Mouse (Mus musculus): ENCODE results near the gene Acer1.
A peak's percentile ranks its signal among the peaks of the same experiment; 100 is the strongest.

Gene Acer1

DNA sequence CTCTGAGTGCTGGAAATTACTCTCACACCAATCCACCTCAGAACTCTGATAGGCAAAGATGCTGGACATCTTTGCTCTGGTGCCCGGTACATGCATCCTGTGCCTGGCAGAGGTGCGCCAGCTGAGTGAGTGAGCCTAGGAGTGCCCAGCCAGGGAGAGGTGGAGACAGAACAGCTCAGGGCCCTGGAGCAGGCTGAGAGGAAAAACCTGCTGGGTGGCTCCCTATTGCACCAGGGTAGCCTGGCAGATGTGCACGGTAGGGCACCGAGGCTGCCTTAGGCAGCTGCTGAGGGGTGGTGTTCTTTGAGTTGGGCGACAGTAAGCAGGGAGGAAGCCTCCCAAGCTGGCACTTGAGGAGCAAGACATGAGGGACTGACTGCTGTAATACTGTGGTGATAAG lies at the start of gene Acer1:
Gene Acer1 (minus strand): TSS at position 114 of the 400 bp plus-strand sequence.
- no peak for DNase-seq (ENCODE audit: low spot score)

- DNase-seq (ENCODE audit: low spot score) = no peak
These were observed 49.2 kb upstream of the Acer1 start, which contains the start of gene Khsrp for GRCm38 (mm10) chr17:57030931-57031660. Gene Khsrp, minus strand, starts transcription at chr17:57031522.

DNA sequence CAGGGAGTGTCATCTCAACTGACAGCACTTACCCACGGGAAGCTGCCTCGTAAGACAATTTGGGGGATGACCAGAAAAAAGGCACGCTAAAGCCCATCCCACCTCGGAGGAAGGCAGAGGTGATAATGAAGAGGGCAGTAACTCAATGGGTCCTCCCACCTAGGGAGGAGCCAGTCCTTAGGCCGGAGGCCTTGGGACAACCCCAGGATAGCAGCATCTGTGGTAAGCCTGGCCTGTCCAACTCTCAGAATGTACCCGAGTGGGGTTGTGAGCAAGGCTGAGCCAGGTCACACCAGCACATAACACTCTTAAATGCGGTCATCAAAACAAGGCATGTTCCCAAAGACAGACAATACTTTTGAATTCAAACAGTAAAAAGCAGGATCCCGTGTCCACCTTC lies 47.8 kb upstream of the Acer1 start:
- peak; percentile 65 for DNase-seq (ENCODE audit: low spot score)

DNA sequence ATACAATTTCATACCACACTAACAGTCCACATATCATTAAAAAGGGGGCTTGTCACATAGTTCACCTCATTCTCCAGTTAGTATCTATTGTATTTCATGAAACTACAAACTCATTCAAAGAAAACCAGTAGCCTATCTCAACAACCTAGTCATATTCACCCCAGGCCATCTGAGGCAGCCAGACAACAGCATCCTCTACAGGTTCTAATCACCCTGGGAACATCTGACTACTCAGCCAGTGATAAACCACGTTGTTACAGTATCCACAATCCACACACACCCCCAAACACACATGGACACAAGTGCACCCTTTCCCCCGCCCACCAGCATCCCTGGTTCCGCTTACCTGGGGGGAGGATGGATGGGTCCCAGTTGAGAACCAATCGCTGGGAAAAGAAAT lies 45.5 kb upstream of the Acer1 start:
- DNase-seq (ENCODE audit: low spot score) = peak; percentile 46

DNA sequence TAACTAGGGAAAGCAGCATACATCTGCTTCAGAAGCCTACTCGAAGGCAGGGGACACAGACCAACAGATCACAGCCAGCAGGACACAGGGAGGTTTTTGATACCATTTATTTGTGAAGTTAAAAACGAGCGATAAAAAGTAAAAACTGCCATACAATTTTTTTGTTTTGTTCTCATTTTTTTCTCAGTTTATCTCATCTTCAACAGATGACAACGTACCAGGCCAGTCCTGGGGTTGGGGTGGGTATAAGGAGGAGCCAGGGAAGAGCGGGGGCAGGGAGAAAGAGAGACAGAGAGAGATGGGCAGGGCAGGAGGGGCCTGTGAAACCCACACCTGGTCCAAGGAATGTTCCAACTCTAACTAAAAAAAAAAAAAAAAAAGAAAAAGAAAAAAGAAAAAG lies 39.0 kb upstream of the Acer1 start:
- no peak for DNase-seq (ENCODE audit: low spot score)

GRCm38 (mm10) chr17:57019693-57020092 lies 37.8 kb upstream of the Acer1 start:
- peak; percentile 74 for DNase-seq (ENCODE audit: low spot score)

- DNase-seq (ENCODE audit: low spot score) = peak; percentile 42
These were observed 30.4 kb upstream of the Acer1 start for GRCm38 (mm10) chr17:57012245-57012795.

DNA sequence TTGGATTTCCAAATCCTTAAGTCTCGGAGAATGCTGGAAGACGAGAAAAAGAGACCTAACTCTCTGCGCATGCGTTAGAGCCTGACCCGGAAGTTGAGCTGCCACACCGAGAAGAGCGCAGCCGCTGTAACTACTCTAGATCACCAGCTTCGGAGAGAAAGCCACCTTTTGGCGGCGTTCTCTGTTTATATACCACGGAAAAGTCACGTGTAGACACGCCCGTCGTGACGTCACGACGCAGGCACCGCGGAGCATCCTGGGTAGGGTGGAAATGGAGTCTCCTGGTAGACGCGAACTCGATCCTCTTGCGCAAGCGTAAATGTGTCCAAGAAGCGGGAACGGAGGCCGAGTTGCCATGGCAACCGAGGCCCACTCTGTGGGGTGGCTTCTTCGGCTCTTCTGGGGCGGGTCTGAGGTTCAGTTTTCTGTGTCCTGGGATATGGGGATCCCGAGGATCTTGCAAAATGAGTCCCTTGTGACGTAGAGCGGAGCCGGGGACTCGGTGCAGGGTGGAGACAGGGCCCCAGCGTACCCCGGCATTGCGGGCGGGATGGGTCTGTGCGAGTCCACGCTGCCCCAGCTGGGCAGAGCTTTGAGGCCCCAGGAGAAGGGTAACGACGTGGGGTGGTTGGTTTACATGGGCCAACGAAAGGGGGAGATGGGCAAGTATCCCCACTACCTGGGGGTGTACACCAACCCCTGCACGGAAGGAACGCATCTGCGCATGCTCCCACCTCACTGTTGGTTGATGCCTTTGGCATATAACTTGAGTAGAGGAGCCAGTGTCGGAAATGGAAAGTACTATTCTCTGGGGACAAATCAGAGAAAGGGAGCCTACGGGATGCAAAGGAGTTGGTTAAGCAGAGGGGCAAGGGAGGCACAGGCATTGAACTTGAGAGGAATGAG lies 29.6 kb upstream of the Acer1 start, which contains the start of the genes Gtf2f1 and Gm17949:
Gene Gtf2f1 (minus strand): TSS at position 53 of the 906 bp plus-strand sequence.
Gene Gm17949 (plus strand): TSS at position 234 of the 906 bp plus-strand sequence.
- DNase-seq (ENCODE audit: low spot score) = peak; percentile 98

GRCm38 (mm10) chr17:57010911-57011235 lies 28.9 kb upstream of the Acer1 start:
- DNase-seq (ENCODE audit: low spot score) = no peak

- no peak for DNase-seq (ENCODE audit: low spot score)
These were observed 25.4 kb upstream of the Acer1 start for GRCm38 (mm10) chr17:57007137-57007905.

GRCm38 (mm10) chr17:57003994-57004393 lies 22.1 kb upstream of the Acer1 start:
- peak; percentile 52 for DNase-seq (ENCODE audit: low spot score)

DNA sequence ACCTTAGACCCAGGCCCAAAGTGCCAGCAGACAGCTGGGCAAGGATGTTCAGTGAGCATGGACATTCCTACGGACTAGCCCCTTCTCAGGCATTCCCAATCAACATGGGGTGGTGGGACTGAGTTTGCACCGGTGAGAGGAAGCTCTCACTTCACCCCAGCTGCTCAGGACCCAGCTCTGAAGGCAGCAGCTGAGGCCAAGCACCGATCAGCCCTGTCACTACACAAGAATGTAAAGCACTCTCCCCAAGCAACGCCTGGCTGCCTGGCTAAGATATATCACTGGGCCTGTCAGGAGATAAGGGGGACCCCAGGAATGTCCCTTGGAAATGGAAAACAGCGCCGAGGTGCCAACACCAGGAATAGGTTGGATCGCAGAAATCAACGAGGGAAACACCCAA lies 19.3 kb upstream of the Acer1 start:
- no peak for DNase-seq (ENCODE audit: low spot score)

DNA sequence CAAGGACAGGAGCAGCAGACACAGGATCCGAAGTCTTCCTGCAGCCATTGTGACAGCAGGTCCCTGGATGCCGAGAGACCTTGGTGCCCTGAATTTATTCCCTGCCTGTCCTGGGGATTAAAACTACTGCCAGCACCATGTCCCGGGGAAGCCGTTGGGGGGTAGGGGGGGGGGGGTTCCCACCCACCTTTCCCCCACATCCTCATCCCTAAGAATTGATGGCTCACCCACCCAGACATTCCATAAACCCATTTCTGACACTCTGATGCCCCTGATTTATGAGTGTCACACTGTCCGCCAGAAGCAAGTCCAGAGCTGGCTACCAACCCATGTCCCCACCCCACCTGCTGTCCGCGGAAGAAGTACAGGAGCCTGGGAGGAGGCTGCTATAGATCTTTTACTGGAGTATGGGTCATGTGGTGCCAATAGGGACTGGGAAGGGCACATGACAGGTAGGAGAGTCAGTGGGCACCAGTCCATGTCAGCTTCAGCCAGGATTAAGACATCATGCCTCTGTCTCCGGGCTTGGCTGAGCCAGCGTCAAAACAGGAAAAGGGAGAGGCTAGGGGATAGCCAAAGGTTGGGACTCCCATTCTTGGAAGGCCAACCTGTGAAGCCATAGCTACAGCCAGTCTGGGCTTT lies 18.2 kb upstream of the Acer1 start, which contains the start of gene Pspn:
Gene Pspn (minus strand): TSS at position 51 of the 642 bp plus-strand sequence.
- no peak for DNase-seq (ENCODE audit: low spot score)

DNA sequence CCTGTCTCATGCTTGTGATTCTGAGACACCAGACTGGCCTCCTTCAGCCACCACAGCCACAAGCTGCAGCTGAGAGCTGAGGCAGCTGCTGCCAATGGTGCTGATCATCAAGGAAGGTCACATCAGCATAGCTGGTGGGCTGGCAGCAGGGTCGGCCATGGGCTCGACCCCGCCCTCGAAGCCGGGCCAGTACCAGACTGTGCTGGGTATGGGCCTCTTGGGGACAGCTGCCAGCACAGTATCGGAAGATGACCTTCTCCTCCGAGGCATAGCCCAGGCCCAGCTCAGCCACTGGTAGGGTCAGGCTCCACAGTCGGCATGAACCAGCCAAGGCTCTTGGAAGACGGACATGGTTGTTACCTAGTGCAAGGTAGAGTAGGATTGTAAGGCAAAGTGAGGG lies 17.5 kb upstream of the Acer1 start:
- no peak for DNase-seq (ENCODE audit: low spot score)

GRCm38 (mm10) chr17:56997029-56997667 lies 15.2 kb upstream of the Acer1 start, which contains the start of gene Alkbh7:
Gene Alkbh7, plus strand, starts transcription at chr17:56997339.
- peak; percentile 98 for DNase-seq (ENCODE audit: low spot score)

- no peak for DNase-seq (ENCODE audit: low spot score)
These were observed 14.6 kb upstream of the Acer1 start for GRCm38 (mm10) chr17:56996506-56996905.

GRCm38 (mm10) chr17:56995046-56995445 lies 13.1 kb upstream of the Acer1 start:
- DNase-seq (ENCODE audit: low spot score) = no peak

- DNase-seq (ENCODE audit: low spot score) = no peak
These were observed 9.0 kb upstream of the Acer1 start for GRCm38 (mm10) chr17:56990966-56991365.

DNA sequence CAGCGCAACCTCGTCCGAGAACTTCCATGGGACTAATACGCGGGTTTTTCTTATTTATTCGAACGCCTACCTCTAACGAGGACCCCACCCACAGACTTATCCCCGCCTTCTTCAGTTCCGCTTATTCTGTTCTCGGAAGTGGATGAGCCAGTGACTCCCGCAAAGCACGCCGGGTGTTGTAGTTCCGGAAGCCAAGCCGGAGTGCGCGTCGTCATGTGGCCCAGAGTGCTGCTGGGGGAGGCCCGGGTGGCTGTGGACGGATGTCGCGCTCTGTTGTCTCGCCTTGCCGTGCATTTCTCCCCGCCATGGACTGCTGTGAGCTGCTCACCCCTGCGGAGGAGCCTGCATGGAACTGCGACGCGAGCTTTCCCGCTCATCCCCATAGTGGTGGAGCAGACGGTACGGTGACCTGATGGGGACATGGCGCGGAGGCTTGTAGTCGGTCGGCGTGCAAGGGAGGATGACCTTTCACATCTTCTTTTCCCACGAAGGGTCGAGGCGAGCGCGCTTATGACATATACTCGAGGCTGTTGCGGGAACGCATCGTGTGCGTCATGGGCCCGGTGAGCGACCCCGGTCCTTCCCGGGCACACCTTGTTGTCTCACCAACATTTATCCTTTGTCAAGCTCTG lies 8.3 kb upstream of the Acer1 start, which contains the start of gene Clpp:
Gene Clpp (plus strand): TSS at position 191 of the 632 bp plus-strand sequence.
- peak; percentile 93 for DNase-seq (ENCODE audit: low spot score)

DNA sequence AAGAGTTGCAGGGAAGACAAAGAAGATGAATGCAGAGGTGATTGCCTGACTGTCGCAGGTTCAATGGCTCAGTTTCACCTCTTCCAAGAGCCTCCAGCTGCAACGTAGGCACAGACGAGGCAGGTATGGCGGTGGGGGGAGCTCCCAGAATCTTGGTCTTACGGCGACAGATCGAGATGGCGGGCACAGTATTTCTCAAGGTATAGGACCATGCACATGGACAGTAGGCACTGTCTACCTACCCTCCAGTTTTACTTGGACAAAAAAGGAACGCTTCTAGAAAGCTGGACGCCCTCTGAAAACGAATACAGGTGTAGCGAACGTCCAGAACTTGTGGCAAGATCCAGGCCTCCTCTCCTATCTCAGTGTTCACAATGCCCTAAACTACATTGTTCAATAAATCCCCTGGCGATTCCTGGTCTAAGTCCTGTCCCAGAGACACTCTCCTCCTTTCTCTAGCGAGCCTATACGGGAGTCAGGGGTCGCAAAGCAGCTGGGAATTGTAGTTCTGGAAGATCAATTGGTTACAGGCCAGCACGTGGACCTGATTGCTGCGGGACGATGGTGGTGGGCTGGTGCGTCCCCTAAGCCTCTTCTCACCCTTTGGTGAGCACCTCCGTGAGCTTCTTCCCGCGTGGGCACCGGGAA lies 7.7 kb upstream of the Acer1 start:
- no peak for DNase-seq (ENCODE audit: low spot score)
